Mouse (Mus musculus) cerebellum, adult 11 months (tissue): Measurements from ENCODE around the gene Ufc1.

ENCODE experiments used
- DNase-seq: peaks from one replicate; pipeline ENCODE4 v3.0.0; 2022

Ufc1 gene

DNA sequence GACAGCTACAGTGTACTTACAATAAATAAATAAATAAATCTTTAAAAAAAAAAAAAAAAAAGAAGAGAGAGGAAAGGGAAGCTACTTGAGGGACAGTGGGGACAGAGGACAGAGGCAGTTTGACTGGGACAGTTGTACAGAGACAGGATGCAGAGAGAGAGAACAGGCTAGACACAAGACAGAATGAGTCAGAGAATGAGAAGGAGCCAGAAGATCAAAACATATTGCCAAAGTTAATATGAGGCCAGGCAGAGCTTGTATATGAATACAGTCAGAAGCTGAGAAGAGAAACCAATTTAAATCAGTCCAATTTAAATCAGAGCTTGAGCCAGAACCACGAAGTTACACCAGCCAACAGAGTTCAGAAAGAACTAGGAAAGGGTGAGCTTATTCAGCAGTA is 26.5 kb downstream of the Ufc1 start:
- DNase-seq: no peak

DNA sequence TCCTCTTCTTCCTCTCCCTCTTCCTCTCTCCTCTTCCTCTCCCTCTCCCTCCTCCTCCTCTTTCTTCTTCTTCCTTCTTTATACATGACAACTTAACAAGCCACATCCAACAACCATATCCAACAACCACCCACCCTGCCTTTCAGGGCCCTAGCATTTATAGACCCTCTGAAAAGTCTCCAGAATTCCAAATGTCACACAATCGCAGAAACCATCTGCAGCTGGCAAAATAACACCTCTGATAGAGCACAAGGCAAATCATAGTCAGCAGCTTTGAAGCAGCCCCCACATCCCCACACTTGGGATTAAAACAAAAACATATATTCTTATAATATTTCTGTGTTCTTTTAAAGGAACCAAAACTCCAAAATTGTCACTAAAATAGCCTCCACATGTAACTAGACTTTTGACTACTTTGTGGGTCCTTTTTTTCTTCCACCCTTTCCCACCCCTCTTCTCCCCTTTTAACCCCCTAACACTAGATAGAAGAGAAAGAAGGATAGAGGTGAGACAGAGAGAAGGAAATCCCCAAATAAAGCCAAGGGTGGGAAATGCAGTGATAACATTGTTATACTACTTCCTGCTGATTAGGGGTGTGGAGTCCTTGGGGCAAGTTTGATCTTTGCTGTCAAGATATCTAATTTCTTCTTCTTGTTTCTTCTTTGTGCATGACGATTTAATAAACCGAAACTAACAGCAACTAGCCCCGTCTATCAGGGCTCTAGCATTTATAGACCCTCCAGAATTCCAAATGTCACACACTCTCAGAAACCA is 28.7 kb downstream of the Ufc1 start:
- DNase-seq: no peak

DNA sequence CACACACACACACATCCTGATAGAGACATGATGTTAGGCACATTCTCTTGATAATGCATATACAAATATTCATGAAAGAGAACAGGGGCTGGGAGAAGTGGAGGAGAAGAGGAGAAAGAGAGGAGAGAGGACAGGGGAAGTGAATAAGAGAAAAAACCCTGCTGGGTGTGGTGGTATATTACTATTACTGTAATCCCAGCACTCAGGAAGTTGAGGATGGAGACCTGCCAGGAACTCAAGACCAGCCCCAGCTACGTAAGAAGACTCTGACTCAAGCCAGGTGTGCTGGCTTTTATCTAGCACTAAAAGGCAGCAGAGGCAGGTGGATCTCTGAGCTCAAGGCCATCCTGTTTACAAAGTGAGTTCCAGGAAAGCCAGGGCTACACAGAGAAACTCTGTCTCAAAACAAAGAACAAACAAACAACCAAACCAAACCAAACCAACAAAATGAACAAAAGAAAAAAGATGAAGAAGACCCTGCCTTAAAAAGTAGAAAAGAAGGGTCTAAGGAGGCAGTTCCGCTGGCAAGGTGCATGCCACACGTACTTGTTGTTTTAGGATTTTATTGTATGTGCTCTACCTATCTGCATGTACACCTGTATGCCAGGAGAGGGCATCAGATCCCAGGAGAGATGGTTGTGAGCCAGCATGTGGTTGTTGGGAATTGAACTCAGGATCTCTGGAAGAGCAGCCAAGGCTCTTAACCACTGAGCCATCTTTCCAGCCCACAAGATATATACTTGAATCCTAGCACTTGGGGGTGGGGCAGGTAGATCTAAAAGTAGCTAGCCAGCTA is 31.0 kb downstream of the Ufc1 start:
- DNase-seq: no peak

DNA sequence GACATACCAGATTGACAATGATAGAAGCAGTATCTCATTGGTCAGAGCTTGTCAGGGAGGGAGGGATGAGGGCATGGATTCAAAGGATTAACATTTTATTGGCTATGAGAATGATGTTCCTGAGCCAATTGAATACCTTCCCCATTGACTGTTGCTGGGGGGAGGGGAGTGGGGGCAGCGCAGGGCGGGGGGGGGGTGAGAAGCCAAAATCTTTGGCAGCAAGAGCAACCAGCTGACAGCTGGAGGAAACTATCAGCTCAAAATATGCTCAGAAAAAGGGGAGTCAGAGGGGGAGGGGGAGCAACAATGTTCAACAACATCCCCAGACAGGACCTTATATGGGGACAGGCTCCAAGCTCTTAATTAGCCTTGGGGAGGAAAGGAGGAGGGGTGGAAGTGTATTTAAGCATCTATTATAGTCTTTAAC is 31.6 kb downstream of the Ufc1 start:
- DNase-seq: no peak

DNA sequence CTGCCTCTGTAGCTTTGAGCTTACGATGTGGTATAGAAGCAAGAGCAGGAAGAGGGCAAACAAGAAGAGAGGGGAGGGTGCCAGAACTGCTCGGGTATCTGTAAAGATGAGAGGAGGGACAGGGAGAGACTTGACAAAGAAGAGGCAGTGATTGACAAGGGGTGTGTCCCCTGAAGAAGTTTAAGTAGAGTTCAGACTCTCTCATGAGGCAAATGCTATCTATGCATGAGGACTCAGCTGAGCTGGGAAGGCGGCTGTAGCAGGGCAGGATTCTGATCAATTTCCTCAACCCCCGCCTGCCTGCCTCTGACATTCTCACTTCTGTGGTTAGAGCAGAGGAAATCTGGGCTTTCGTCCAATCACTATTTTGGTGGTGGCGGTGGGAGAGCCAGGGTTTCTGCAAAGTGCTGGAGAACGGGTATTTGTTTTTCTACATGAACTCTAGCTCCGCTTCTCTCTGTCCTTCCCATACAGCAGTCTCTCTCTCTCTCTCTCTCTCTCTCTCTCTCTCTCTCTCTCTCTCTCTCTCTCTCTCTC is 32.2 kb downstream of the Ufc1 start:
- no peak for DNase-seq

DNA sequence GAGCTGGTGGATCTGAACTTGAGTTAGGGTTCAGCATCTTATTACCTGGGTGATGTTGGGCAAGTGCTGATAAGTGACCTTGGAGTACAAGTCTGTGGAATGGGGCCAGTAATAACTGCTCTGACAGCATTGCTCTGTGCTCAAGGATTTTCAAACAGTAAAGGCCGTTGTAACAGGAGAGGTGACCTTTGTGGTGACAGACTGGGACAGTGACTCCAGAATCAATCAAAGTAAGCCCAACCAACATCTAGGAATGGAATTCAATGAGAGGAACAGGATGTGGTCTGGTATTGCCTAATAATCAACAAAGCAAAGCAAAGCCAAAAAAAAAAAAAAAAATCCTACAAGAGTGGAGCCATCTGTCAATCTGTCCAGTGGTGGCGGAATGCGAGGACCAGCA is 34.5 kb downstream of the Ufc1 start:
- DNase-seq: no peak

DNA sequence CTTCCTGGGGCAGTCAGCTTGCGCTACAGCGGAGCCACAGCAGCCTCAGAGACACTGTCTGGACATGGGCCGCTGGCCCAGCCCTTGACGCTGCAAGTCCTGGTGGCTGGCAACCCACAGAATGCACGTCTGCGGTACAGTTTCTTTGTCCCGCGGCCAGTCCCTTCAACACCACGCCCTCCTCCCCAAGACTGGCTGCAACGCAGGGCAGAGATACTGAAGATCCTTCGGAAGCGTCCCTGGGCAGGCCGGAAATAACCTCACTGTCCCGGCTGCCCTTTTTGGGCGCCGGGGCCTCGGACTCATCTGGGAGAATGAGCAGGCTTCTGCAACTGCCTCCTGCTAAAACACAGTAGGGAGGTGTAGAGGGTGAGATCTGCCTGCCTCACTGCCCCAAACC is 35.9 kb downstream of the Ufc1 start:
- DNase-seq: no peak

DNA sequence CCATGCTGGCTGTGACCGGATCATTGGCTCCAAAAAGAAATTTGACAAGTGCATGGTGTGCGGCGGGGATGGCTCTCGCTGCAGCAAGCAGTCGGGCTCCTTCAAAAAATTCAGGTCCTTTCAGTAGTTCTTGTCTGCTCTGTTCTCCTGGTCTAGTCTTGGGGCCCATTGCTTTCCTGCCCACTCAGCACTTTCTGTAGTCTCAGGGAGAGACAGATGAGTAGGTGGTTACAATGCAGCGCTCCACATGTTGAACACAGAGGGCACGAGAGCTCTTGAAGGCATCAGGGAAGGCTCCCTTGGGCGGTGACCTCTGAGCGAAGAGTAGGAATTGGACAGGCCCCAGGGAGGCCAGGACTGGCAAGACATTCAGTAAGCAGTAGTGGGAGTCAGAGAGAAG is 37.0 kb downstream of the Ufc1 start:
- DNase-seq: no peak

DNA sequence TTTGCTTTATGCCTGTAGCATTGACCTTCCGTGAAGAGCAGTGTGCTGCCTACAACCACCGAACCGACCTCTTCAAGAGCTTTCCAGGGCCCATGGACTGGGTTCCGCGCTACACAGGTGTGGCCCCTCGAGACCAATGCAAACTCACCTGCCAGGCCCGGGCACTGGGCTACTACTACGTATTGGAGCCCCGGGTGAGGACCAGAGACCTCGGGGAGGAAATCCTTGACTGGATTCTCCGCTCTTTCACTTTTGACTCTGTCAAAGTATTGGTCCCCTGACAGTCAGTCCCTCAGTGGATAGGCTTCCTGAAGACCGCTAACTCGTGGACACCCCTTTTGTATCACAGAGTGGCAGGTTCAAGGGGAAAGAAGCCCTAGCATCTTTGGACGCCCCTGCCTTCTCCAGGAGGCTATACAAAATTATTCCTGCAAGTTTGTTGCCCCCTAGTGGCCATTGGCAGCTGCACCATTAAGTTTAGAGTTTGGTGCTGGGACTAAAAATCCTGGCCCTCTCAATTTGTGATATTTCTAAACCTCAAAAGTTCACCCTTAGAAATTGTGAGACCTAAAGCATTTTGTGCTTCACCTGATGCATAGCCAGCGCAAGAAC is 37.8 kb downstream of the Ufc1 start:
- DNase-seq: no peak

DNA sequence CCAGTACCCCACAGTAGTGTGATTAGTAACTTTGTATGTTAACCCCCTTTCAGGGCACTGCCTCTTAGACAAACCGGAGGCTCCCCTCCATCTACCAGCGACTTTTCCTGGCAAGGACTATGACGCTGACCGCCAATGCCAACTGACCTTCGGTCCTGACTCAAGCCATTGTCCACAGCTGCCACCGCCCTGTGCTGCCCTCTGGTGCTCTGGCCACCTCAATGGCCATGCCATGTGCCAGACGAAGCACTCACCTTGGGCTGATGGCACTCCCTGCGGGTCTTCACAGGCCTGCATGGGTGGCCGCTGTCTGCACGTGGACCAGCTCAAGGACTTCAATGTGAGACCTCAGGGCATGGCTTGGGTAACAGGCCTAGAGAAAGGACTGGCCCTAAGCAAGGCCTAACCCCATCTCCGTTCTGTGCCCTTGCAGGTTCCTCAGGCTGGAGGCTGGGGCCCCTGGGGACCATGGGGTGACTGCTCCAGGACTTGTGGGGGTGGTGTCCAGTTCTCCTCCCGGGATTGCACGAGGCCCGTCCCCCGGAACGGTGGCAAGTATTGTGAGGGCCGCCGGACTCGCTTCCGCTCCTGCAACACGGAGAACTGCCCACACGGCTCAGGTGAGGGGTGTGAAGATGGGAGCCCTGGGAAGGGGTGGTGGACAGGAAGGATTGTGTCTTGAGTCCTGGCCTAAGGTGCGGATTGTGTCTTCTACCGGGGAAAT is 38.6 kb downstream of the Ufc1 start:
- no peak for DNase-seq

DNA sequence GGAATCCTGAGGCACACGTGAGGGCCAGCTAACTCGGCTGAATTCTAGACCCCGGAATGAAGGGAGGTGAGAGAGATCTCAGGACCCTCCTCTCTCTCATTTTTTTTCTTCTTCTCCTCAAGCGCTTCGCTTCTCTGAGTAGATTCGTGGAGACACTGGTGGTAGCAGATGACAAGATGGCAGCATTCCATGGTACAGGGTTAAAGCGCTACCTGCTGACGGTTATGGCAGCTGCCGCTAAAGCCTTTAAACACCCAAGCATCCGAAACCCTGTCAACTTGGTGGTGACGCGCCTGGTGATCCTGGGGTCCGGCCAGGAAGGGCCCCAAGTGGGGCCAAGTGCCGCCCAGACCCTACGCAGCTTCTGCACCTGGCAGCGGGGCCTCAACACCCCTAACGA is 42.4 kb downstream of the Ufc1 start:
- DNase-seq: no peak

DNA sequence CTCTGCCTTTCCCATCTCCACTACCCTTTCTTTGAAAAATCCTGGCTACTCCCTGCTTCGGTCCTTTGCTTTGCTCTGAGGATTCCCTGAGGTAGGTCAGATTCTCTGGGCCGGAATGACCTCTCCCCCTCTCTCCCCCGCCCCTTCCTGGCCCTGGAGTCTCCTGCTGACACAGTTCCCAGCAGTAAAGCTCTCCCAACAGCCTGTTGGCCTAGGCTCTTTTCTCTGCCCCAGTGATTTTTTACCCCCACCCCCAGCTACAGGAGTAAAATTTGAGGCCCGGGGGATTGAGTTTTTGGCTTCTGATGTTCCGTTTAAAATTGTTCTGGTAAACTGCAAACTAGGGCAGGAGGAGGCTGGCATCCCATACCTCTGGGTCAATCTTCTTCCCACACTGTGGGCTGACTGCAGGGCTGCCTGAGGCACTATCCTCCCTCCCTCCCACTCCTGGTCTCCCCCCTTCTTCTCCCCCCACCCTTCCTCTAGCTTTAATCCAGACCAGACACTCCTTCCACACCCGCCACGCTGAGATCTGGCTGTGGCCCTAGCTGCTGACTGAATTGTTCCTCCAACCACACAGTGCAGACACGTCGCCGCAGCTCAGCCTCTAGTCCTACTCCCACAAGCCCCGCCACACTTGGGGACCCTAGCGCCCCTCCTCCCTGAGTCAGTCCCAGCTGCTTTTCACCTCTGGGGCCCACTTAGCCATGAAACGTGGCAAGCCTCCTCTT is 43.1 kb downstream of the Ufc1 start:
- no peak for DNase-seq

DNA sequence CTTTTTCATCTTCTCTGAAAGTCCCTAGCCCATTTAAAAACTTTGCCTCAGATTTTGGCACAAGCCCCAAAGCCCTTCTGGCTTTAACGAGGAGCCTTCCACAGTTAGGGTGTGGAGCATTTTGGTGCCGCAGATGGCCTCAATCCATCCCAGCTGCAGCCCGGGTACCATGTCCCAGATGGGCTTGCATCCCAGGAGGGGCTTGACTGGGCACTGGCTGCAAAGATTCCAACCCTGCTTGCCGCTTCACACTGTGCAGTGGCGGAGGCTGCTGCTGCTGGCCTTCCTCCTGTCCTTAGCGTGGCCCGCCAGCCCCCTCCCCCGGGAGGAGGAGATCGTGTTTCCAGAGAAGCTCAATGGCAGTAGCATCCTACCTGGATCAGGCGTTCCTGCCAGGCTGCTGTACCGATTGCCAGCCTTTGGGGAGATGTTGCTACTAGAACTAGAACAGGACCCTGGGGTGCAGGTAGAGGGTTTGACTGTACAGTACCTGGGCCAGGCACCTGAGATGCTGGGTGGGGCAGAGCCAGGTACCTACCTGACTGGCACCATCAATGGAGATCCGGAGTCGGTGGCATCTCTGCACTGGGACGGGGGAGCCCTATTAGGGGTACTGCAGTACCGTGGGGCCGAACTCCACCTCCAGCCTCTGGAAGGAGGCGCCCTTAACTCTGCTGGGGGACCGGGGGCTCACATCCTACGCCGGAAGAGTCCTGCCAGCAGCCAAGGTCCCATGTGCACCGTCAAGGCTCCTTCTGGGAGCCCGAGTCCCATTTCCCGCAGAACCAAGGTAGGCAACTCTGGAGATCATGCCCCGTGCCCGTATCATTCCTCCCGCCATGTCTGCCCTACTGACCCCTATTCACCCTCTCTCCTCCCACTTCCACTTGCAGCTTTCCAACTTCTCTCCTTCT is 43.9 kb downstream of the Ufc1 start, which contains the start of gene Ndufs2:
TSS of gene Ndufs2 (minus strand) at position 709 of the 914 bp plus-strand sequence.
- DNase-seq: no peak

DNA sequence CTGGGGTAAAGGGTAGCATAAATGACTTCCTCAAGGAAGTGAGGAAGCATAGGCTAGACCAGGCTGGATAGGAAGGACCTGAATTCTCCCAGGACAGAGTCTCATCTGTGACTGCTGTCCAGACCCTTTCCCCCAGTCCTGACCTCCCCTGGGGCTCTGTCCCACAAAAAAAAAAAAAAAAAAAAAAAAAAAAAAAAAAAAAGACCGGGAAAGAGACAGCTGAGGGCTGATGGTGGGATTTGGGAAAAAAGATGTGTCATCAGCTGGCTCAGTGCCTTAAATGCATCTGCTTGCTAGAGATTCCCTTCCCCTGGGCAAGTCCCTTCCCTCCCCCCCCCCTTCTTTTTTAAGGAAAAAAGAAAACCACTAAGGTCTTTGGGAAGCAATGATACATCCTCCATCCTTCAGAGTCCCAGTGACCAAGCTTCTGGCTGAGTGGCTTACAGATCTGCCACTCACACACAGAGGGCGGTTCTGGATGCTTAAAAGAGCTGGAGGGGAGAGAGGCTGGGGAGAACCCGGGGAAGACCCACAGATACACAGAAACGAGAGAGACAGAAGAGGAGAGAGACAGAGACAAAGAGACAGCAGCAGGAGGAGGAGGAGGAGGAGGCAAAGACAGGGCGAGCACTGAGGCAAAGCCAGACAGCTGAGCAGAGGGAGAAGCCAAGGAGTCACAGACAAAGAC is 44.8 kb downstream of the Ufc1 start, which contains the start of gene Adamts4:
TSS of gene Adamts4 (plus strand) at position 509 of the 688 bp plus-strand sequence.
- no peak for DNase-seq

DNA sequence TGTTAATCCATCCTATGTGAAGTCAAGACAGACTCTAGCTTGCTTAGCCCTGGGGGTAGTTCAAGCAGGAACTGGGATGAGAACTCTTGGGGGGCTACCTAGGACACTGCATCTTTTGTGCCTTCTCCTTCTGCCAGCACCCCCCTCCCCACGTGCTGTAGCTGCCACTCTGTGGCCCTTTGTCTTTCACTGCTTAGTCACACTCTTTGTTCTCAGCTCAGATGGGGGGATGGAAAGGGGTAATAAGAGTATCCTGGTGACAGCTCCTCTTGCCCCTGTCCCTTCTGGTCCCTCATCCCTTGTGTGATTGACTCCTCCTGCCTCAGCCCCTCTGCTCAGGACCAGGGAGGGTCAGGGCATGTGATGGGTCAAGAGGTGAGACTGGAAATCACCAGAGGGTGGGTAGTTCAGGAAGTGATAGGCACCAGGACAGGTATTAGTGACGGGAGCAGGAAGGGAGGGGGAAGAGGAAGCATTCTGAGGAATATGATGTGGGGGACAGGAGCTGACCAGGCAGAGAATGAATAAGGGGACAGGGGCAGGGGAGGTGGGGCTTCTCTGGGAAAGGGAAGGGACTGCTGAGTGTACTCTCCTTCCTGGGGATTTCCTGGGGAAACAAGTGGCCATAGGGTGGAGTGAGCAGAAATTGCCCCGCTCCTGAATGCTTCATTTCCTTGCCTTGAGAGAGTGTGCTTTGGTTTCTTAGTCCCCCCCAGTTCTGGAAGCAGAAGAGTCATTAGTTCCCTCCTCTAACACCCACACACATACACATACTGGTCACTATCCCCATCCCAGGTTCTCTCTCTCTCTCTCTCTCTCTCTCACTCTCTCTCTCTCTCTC is 46.2 kb downstream of the Ufc1 start:
- no peak for DNase-seq

DNA sequence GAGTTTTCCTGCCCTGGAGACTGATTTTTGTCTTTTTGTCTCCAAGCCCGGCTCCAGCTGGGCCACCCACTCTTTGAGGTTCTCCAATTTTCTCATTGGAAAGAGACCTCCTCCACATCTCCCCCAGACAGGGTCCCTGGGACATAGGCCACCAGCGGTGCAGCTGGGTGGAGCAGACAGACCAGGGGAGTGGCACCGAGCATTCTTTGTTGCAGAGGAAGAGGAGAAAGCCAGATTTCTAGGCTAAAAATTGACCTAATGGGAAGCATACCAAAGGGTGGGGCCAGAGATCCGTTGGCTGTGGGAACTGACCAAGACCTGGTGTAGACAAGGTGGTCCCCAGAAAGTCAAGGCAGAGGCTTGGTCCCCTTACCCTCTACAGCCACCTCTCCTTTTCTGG is 46.9 kb downstream of the Ufc1 start:
- DNase-seq: no peak

DNA sequence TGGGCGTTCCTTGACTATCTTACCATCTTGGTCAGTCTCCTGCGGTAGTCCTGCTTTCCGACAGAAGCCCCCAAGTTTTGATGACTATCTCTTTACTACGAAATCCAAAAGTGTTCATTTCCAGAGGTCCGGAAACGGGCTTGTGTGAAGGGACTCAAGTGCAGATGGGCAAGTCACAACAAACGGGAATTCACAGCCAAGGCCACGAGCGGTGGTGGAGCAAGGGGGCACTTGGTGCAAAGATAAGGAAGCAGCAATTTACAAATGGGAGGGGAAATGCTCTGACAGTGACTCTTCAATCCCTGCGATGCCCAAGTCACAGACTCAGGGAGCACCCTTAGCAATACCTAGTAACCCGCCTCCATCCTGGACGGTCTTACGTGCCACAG is 47.4 kb downstream of the Ufc1 start:
- DNase-seq: no peak

DNA sequence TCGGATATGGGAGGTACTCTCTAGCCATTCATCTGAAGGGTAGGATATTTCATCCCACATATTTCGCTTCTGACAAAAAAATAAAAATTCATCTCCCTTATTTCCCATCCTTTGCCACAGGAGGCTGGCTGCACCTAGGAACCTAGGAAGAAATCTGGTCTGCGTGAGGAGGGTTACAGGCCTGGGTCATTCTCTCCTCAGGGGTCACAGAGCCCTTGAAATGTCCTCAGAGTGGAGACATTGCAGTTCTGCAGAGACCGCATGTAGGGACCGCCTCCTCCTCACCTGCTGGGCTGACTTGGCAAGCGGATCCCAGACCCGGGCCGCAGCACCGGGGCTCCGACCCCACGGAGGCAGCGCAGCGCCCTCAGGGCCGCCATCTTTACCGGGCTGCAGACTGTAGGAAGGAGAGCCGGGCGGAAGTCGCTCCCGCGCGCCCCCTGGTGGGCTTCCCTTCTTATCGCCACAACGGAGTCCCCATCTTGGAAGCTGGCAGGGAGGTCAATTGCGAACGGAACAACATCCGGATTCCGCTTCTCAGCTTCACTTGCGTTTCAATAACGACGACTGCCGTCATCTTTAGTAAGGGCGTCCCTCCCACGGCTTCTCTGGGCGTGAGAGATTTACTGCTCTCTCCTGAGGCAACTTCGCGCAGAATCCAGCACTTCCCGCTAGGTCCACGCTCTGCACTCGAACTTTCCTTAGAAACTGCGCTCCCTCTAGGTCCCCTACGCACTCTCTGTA is 47.9 kb downstream of the Ufc1 start:
- DNase-seq: peak; percentile 98

DNA sequence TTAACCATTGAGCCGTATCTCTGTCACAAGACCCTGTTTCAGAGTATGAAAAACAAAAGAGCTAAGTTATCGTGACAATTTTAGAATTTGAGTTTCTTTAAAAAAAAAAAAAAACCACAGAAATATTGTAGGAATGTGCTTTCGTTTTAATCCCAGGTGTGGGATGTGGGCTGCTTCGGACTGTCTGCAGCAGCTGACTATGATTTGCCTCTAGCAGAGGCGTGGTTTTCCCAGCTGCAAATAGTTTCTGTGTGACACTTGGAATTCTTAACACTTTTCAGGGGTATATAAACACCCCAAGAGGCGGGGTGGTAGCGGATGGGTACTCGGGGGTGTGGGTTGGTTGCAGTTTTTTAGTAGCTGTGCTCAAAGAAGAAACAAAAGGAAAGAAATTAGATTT is 49.5 kb downstream of the Ufc1 start:
- no peak for DNase-seq
